Mouse (Mus musculus) embryonic facial prominence, embryonic 12.5 days (tissue): ENCODE results near the gene B4galnt4. TPM values are rescaled to one million over a fixed set of nuclear protein-coding genes. Genes with fewer than 3 reads are reported as not detected.

Experiments
- ATAC-seq: fragments of 200-750 bp; cut with Nextera tagmentation; 2 replicates; pipeline ENCODE4 v1.8.0; 2017; ENCODE audit not compliant: insufficient number of reproducible peaks, insufficient read depth, low FRiP score, low TSS enrichment
- H3K27ac ChIP-seq: fragments of 300-500 bp; sonication (generic); 2 replicates; pipeline ENCODE4 v1.5.1; 2016; ENCODE audit warnings: mild to moderate bottlenecking
- H3K27me3 ChIP-seq: fragments of 300-500 bp; sonication (generic); 2 replicates; pipeline ENCODE4 v1.6.1; 2016; ENCODE audit warnings: mild to moderate bottlenecking, moderate library complexity
- H3K36me3 ChIP-seq: fragments of 300-500 bp; sonication (generic); 2 replicates; pipeline ENCODE4 v1.6.1; 2016; ENCODE audit warnings: mild to moderate bottlenecking
- H3K4me1 ChIP-seq: fragments of 300-500 bp; sonication (generic); 2 replicates; pipeline ENCODE4 v1.6.1; 2016
- H3K4me2 ChIP-seq: fragments of 300-500 bp; sonication (generic); replicated peaks from 2 replicates; pipeline ENCODE4 v1.6.1; 2016; ENCODE audit warnings: mild to moderate bottlenecking, moderate library complexity
- H3K4me3 ChIP-seq: fragments of 300-500 bp; sonication (generic); 2 replicates; pipeline ENCODE4 v1.5.1; 2016; ENCODE audit warnings: mild to moderate bottlenecking
- H3K9ac ChIP-seq: fragments of 300-500 bp; sonication (generic); 2 replicates; pipeline ENCODE4 v1.6.1; 2016; ENCODE audit warnings: mild to moderate bottlenecking, moderate library complexity
- H3K9me3 ChIP-seq: fragments of 300-500 bp; sonication (generic); 2 replicates; pipeline ENCODE4 v1.6.1; 2016; ENCODE audit warnings: mild to moderate bottlenecking, moderate library complexity
- WGBS: fragments of 180-500 bp; shearing (Covaris S2); methylation state at CpG from one replicate; pipeline ENCODE4 v1.1.7; 2016; 5-methylcytosine and 5-hydroxymethylcytosine counted together
- polyA plus RNA-seq: library from polyadenylated mRNA; unstranded; fragments of >200 nt; fragmentation: Nextera tagmentation; extraction: Ambion mirVana; gene quantifications from 2 replicates; pipeline ENCODE4 v1.2.1, GENCODE M21; 2016

B4galnt4 gene
- polyA plus RNA-seq, 1 experiment from 2014 or later: 39.2 TPM

DNA sequence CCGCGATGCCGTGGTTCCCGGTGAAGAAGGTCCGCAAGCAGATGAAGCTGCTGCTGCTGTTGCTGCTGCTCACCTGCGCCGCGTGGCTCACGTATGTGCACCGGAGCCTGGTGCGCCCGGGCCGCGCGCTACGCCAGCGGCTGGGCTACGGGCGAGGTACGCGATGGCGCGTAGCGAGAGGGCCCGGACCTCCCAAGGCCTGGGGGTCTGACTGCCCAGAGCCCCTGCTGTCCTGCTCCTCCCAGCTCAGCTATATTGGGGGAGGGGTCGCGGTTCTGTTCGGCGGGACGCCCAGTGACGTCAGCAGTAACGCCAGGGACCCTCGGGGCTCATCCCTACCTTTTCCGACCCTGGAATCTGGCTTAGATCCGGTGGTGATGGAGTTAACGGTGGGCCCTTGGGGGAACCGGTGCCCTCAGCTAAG is 377 bp downstream of the B4galnt4 start:
- H3K36me3 ChIP-seq: peaks cover 25% of the 10 kb centered on the region
- H3K27me3 ChIP-seq: no peaks in the 10 kb centered on the region
- H3K27ac ChIP-seq: peak overlapping the region; percentile 63
- peak overlapping the region; percentile 79 for H3K4me3 ChIP-seq
- peak; percentile 61; the same call in 1 of the 2 replicates for ATAC-seq
- H3K4me1 ChIP-seq: peaks cover 12% of the 10 kb centered on the region
- H3K9me3 ChIP-seq: no peaks in the 10 kb centered on the region
- peak overlapping the region; percentile 89 for H3K4me2 ChIP-seq
- peak overlapping the region; percentile 93 for H3K9ac ChIP-seq
- WGBS: under 1% methylated on average over 37 of the region's 37 CpGs

DNA sequence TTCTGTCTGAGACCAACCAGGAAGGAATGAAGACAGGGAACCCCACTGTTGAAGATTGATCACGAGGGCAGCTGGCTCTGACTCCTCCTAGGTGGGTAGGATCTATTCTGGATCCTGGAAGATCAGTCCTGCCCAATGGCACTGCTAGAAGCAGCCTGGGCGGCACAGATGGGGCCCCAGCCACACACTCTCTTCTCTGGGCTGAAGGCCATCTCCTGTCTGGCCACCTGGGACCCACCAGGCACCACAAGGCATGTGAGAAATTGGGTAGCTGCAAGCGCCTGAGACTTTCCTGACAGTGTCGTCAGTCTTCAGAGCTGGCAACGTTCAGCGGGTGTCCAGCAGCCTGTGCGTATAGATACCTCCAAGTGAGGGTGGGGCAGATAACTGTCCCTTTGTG is 1.6 kb downstream of the B4galnt4 start:
- peaks cover 12% of the 10 kb centered on the region for H3K4me1 ChIP-seq
- no peak overlapping the region for H3K4me3 ChIP-seq
- no peaks in the 10 kb centered on the region for H3K9me3 ChIP-seq
- H3K9ac ChIP-seq: no peak overlapping the region; the same call in 1 of the 2 replicates
- no peaks in the 10 kb centered on the region for H3K27me3 ChIP-seq
- H3K36me3 ChIP-seq: peaks cover 30% of the 10 kb centered on the region
- 84% methylated on average over 7 of the region's 7 CpGs for WGBS
- no peak overlapping the region for H3K27ac ChIP-seq
- no peak overlapping the region; the same call in 1 of the 2 replicates for H3K4me2 ChIP-seq
- no peak for ATAC-seq

DNA sequence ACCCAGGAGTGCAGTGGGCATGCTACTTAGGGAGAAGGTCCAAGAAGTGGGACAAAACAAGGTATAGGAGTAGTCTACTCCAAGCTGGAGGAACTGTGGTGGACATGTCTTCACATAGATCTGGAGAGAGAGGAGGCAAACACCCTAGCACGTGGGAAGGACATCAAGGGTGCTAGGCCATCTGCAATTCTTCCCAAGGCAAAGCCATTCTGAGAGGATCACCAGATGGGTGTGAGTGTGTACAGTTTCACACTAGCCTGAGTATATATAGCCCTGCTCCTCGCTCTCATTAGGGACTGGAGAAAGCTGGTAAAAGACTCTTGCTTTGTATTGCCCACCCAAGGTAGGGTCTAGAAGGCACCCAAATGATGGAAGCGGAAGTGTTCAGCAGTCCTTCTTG is 2.4 kb downstream of the B4galnt4 start:
- no peak for ATAC-seq
- Histone ChIP-seq H3K4me1 (peaks cover 12% of the 10 kb centered on the region), H3K9ac (no peak overlapping the region), H3K27me3 (0 out of 2 replicates have a peak, but pooled peaks cover 2% of the 10 kb centered on the region), H3K4me2 (no peak overlapping the region), H3K4me3 (no peak overlapping the region), H3K27ac (no peak overlapping the region), H3K9me3 (no peaks in the 10 kb centered on the region), H3K36me3 (peaks cover 38% of the 10 kb centered on the region)
- 92% methylated on average over 3 of the region's 3 CpGs for WGBS

DNA sequence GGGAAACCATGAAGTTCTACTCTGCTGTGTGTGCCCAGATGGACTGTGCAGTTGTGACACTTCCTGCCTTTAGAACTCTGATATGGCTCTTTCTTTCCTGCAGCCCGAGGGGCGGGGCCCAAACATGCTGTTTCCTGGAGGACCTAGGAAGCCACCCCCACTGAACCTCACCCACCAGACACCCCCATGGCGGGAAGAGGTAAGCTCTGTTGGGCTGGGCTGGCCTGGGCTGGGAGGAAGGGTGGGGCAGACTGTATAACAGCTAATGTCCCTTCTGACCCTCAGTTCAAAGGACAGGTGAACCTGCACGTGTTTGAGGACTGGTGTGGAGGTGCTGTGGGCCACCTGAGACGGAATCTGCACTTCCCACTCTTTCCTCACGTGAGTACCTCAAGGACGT is 3.3 kb downstream of the B4galnt4 start:
- WGBS: 84% methylated on average over 7 of the region's 7 CpGs
- H3K27me3 ChIP-seq: 0 out of 2 replicates have a peak, but pooled peaks cover 5% of the 10 kb centered on the region
- no peak overlapping the region for H3K27ac ChIP-seq
- H3K4me1 ChIP-seq: peaks cover 12% of the 10 kb centered on the region
- no peak for ATAC-seq
- peaks cover 40% of the 10 kb centered on the region for H3K36me3 ChIP-seq
- H3K4me2 ChIP-seq: no peak overlapping the region
- no peaks in the 10 kb centered on the region for H3K9me3 ChIP-seq
- no peak overlapping the region for H3K9ac ChIP-seq
- H3K4me3 ChIP-seq: no peak overlapping the region

DNA sequence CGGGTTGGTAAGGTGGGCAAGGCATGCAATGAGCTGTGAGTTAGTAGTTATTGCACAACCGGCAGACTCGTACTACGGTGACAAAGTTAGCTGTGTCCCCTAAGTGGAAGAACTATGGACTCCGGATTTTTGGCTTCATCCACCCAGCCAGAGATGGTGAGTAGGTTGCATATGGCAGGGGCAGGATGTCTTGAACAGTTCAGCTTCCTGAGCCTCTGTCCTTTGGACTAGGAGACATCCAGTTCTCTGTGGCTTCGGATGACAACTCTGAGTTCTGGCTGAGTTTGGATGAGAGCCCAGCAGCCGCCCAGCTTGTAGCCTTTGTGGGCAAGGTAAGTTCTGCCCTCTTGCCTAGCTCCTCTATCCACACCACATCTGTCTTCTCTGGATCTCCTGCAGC is 3.7 kb downstream of the B4galnt4 start:
- no peak overlapping the region for H3K27ac ChIP-seq
- peaks cover 7% of the 10 kb centered on the region; the same call in 1 of the 2 replicates for H3K27me3 ChIP-seq
- H3K4me2 ChIP-seq: no peak overlapping the region
- no peaks in the 10 kb centered on the region for H3K9me3 ChIP-seq
- H3K9ac ChIP-seq: no peak overlapping the region
- H3K36me3 ChIP-seq: peaks cover 40% of the 10 kb centered on the region
- H3K4me3 ChIP-seq: no peak overlapping the region
- ATAC-seq: no peak
- WGBS: 92% methylated on average over 7 of the region's 7 CpGs
- peaks cover 12% of the 10 kb centered on the region for H3K4me1 ChIP-seq

DNA sequence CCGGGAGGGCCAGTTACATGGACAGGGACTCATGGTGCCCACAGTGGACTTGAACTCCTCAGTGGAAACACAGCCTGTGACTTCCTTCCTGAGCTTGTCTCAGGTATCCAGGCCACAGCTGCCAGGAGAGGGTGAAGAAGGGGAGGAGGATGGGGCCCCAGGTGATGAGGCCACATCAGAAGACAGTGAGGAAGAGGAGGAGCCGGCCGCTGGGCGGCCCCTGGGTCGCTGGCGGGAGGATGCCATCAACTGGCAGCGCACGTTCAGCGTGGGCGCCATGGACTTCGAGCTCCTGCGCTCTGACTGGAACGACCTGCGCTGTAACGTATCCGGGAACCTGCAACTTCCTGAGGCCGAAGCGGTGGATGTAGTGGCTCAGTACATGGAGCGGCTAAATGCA is 7.4 kb downstream of the B4galnt4 start:
- H3K9ac ChIP-seq: no peak overlapping the region
- H3K27me3 ChIP-seq: peaks cover 27% of the 10 kb centered on the region
- H3K36me3 ChIP-seq: peaks cover 40% of the 10 kb centered on the region
- H3K4me3 ChIP-seq: no peak overlapping the region
- WGBS: 78% methylated on average over 19 of the region's 19 CpGs
- H3K27ac ChIP-seq: no peak overlapping the region
- no peaks in the 10 kb centered on the region for H3K9me3 ChIP-seq
- H3K4me2 ChIP-seq: no peak overlapping the region
- H3K4me1 ChIP-seq: peaks cover 18% of the 10 kb centered on the region; the same call in 1 of the 2 replicates
- ATAC-seq: no peak

DNA sequence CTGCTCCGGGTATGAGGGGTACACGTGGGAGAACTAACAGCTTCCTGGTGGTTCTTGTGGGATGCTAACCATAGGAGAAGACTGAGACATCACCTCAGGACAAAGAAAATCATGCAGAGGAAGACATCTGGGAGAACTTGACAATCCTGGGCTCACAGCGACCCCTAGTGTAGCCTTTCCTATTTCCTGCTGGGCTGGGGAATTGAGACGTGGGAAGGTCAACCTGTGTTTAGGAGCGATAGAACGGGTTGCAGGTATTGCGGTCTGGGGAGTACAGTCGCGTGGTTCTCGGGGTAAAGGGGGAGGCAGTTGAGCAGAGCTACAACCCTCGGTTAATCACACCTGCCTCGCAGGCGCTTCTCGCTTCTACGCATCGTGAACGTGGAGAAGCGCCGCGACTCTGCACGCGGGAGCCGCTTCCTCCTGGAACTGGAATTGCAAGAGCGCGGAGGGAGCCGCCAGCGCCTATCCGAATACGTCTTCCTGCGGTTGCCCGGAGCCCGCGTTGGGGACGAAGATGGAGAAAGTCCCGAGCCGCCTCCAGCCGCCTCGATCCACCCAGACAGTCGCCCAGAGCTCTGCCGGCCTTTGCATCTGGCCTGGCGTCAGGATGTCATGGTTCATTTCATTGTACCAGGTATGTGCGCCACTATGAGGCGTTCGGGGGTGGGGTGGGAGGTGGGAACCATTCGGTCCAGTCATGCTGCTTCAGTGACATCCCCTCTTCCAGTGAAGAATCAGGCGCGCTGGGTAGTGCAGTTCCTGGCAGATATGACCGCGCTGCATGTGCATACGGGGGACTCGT is 9.4 kb downstream of the B4galnt4 start:
- Histone ChIP-seq H3K27ac (no peak overlapping the region), H3K4me2 (peak overlapping the region; percentile 69), H3K36me3 (peaks cover 26% of the 10 kb centered on the region), H3K9me3 (no peaks in the 10 kb centered on the region), H3K4me3 (peak overlapping the region; percentile 32), H3K4me1 (peaks cover 18% of the 10 kb centered on the region; the same call in 1 of the 2 replicates), H3K27me3 (peaks cover 27% of the 10 kb centered on the region), H3K9ac (peak overlapping the region; percentile 50)
- peak; percentile 5; the same call in 1 of the 2 replicates for ATAC-seq
- 2% methylated on average over 51 of the region's 51 CpGs for WGBS

DNA sequence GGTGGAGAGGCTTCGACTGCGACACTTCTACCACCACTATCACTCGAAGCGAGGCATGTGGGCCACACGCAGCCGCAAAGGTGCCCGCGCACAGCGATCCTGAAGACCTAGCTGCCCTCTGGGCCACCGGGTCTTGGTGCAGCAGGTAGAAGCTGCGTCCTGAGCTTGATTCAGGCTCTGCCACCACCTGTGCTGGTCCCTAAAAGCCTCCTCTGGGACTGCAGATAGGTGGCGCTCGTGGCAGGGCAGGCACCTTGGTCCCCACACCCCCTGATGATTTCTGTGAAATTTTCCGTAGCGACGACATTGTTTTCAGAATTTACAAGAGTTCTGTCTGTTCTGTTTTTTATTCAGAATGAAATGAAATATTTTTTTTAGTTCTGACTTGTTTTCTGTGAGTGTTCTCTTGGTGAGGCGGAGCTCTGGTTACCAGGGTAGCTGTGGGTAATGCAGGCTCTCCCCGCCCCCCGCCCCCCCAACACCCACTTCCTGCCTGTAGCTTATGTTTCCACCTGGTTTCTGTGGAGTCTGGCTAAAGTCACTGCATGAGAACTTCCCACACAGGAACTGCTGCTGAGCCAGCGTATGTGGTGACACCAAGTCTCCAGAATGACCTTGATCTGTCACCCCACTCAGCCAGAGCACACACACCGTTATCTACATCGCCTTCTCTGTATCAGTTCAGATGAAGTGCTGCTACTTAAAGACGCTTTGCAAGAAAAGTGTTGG is 11.3 kb downstream of the B4galnt4 start:
- H3K9ac ChIP-seq: no peak overlapping the region
- H3K4me1 ChIP-seq: peaks cover 18% of the 10 kb centered on the region; the same call in 1 of the 2 replicates
- no peak overlapping the region for H3K4me2 ChIP-seq
- peaks cover 14% of the 10 kb centered on the region for H3K36me3 ChIP-seq
- H3K27me3 ChIP-seq: peaks cover 27% of the 10 kb centered on the region
- 30% methylated on average over 23 of the region's 23 CpGs for WGBS
- no peak for ATAC-seq
- no peak overlapping the region for H3K27ac ChIP-seq
- H3K9me3 ChIP-seq: no peaks in the 10 kb centered on the region
- no peak overlapping the region for H3K4me3 ChIP-seq

DNA sequence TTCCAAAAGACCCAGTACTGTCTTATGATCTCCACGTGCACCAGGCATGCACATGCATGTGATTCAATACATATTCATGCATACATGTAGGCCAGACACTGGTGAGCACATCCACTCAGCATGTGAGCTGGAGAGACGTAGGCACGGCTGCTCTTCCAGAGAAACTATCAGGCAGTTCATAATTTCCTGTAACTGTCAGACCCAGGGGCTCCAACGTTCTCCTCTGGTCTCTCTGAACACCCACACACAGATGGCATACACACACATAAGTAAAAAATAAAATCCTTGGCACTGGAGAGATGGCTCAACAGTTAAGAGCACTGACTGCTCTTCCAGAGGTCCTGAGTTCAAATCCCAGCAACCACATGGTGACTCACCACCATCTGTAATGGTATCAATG is 12.9 kb downstream of the B4galnt4 start:
- peaks cover 23% of the 10 kb centered on the region for H3K27me3 ChIP-seq
- WGBS: 84% methylated on average over 4 of the region's 4 CpGs
- no peaks in the 10 kb centered on the region for H3K36me3 ChIP-seq
- no peak for ATAC-seq
- no peaks in the 10 kb centered on the region for H3K9me3 ChIP-seq
- no peak overlapping the region for H3K4me2 ChIP-seq
- H3K4me1 ChIP-seq: peaks cover 18% of the 10 kb centered on the region; the same call in 1 of the 2 replicates
- no peak overlapping the region for H3K27ac ChIP-seq
- no peak overlapping the region for H3K9ac ChIP-seq
- no peak overlapping the region for H3K4me3 ChIP-seq

DNA sequence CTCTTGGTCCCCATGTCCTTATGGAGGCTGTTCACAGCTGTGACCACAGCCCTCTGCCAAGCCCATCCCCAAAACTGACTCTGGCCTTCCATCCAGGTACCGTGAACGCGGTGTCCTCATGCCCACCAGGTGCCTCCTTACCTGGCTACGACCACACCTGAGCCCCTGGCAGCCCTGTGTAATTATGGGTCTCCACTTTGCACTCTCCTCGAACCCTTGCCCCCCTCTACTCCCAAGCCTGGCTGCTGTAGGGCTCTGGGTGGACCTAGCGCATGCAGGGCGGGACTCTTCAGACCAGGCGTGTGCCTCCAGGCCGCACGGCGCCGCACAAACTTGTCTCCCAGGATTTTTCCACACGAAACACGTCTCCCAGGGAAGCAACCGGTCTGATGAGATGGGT is 16.9 kb downstream of the B4galnt4 start, which contains the start of gene Pkp3:
Gene Pkp3 (plus strand): TSS at position 378 of the 400 bp plus-strand sequence.
- no peak within 1 kb of the TSS for H3K4me2 ChIP-seq
- H3K4me3 ChIP-seq: no peak within 1 kb of the TSS
- 0 out of 2 replicates have a peak, but pooled peaks cover 5% of the 10 kb centered on the region for H3K4me1 ChIP-seq
- peaks cover 26% of the 10 kb centered on the region for H3K27me3 ChIP-seq
- H3K9ac ChIP-seq: no peak within 1 kb of the TSS
- 87% methylated on average over 15 of the region's 15 CpGs for WGBS
- no peaks in the 10 kb centered on the region for H3K36me3 ChIP-seq
- ATAC-seq: no peak
- no peaks in the 10 kb centered on the region for H3K9me3 ChIP-seq
- H3K27ac ChIP-seq: 0 out of 2 replicates have a peak within 1 kb of the TSS, but pooled peaks have one; percentile 25

DNA sequence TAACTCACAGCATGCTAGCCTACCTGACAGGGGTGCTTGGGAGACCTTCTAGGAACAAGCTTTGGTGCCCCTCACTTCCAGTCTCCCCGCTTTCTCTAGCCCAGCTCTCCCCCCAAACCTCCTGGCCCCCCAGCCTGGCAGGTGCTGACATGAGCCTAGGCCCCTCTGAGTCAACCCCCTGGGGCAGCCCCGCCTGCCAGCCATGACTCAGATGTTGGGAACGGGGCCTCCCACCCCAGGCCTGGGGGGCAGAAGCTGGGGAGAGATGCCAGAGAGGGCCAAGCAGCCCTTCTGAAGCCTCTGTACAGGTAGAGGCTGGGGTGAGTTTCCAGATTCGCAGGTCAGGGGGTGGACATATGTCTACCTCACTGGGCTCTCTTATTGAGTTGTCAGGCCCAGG is 18.0 kb downstream of the B4galnt4 start:
- H3K4me3 ChIP-seq: no peak overlapping the region
- no peaks in the 10 kb centered on the region for H3K9me3 ChIP-seq
- no peak for ATAC-seq
- H3K36me3 ChIP-seq: no peaks in the 10 kb centered on the region
- 0 out of 2 replicates have a peak, but pooled peaks cover 5% of the 10 kb centered on the region for H3K4me1 ChIP-seq
- H3K9ac ChIP-seq: no peak overlapping the region
- H3K27ac ChIP-seq: 0 out of 2 replicates have a peak overlapping the region, but pooled peaks have one; percentile 25
- no peak overlapping the region for H3K4me2 ChIP-seq
- 74% methylated on average over 4 of the region's 4 CpGs for WGBS
- peaks cover 27% of the 10 kb centered on the region for H3K27me3 ChIP-seq
